Mouse (Mus musculus) liver, embryonic 15.5 days (tissue): Measurements from ENCODE around the gene S100a11. TPM values are rescaled to one million over a fixed set of nuclear protein-coding genes. Genes with fewer than 3 reads are reported as not detected.
A peak's percentile ranks its signal among the peaks of the same experiment; 100 is the strongest.

ENCODE experiments used
- ATAC-seq: fragments of 200-750 bp; cut with Nextera tagmentation; 2 replicates; pipeline ENCODE4 v1.8.0; 2017; ENCODE audit warnings: moderate number of reproducible peaks, mild to moderate bottlenecking, moderate library complexity; ENCODE audit not compliant: insufficient read depth
- H3K27ac ChIP-seq: fragments of 300-500 bp; sonication (generic); replicated peaks from 2 replicates; pipeline ENCODE4 v1.5.1; 2015; ENCODE audit warnings: mild to moderate bottlenecking, inconsistent platforms
- H3K27me3 ChIP-seq: fragments of 300-500 bp; sonication (generic); 2 replicates; pipeline ENCODE4 v1.6.1; 2015; ENCODE audit warnings: mild to moderate bottlenecking, inconsistent platforms
- H3K36me3 ChIP-seq: fragments of 300-500 bp; sonication (generic); replicated peaks from 2 replicates; pipeline ENCODE4 v1.6.1; 2015; ENCODE audit warnings: moderate library complexity, mild to moderate bottlenecking, inconsistent platforms
- H3K4me1 ChIP-seq: fragments of 300-500 bp; sonication (generic); replicated peaks from 2 replicates; pipeline ENCODE4 v1.6.1; 2015; ENCODE audit warnings: inconsistent platforms
- H3K4me2 ChIP-seq: fragments of 300-500 bp; sonication (generic); 2 replicates; pipeline ENCODE4 v1.6.1; 2015; ENCODE audit warnings: moderate library complexity, mild to moderate bottlenecking, inconsistent platforms
- H3K4me3 ChIP-seq: fragments of 300-500 bp; sonication (generic); replicated peaks from 2 replicates; pipeline ENCODE4 v1.5.1; 2015; ENCODE audit warnings: mild to moderate bottlenecking, inconsistent platforms
- H3K9ac ChIP-seq: fragments of 300-500 bp; sonication (generic); 2 replicates; pipeline ENCODE4 v1.6.1; 2015; ENCODE audit warnings: moderate library complexity, mild to moderate bottlenecking, inconsistent platforms
- H3K9me3 ChIP-seq: fragments of 300-500 bp; sonication (generic); replicated peaks from 2 replicates; pipeline ENCODE4 v1.6.1; 2016; ENCODE audit warnings: inconsistent platforms
- WGBS: fragments of 180-500 bp; shearing (Covaris S2); methylation state at CpG from one replicate; pipeline ENCODE4 v1.1.7; 2015; ENCODE audit warnings: mixed read lengths; ENCODE audit not compliant: insufficient replicate concordance; 5-methylcytosine and 5-hydroxymethylcytosine counted together
- polyA plus RNA-seq: library from polyadenylated mRNA; unstranded; fragments of >200 nt; fragmentation: Nextera tagmentation; extraction: Ambion mirVana; gene quantifications from 2 replicates; pipeline ENCODE4 v1.2.1, GENCODE M21; 2015

The S100a11 gene
- polyA plus RNA-seq, 1 experiment from 2014 or later: 201 TPM

DNA sequence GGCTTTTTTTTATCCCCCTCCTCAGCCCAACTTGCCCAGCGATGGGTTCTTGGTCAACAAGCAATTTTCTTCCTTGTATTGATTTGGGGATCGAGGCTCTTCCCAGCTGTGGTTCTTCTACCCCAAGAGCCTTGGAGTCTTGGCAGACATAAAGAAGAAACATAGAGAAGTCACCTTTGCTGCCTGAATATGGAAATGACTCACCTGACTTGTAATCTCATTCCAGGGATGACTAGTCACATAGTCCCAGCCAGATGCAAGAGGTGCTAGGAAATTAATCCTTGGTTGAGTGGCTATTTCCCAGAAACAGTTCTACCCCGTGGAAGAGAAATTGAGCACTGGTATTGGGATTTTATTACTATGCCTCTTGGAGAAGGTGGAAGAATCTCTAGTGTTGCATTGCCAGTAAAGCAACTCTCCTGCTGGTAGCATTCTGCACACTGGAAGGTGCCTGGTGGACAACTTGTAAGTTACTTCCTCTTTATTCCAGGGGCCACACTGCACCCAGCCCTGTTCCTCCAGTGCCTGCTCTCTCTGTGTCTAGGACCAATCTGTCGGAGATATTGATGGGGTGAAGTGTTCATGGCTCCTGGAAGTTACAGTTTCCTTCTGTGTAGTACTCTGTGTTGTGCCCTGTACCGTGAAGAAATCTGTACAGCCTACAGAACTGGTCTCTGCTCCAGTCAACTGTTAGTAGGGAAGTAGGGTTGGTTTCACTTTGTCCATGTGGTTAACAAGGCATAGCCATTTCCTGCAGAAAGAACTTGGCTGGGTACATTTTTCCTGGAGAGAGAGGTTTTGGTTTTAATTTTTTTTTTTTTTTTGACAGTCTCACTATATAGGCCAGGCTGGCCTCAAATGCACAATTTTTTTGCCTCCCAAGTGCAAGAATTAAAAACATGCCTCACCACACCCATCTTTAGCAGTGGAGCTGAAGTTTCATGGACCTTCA, 31.9 kb downstream of the S100a11 start:
- Histone ChIP-seq H3K9me3 (no peaks in the 10 kb centered on the region), H3K4me2 (no peak overlapping the region), H3K4me3 (no peak overlapping the region), H3K36me3 (no peaks in the 10 kb centered on the region), H3K27ac (no peak overlapping the region), H3K4me1 (peaks cover 18% of the 10 kb centered on the region), H3K27me3 (no peaks in the 10 kb centered on the region), H3K9ac (no peak overlapping the region)
- WGBS: 41% methylated on average over 5 of the region's 5 CpGs
- no peak for ATAC-seq

DNA sequence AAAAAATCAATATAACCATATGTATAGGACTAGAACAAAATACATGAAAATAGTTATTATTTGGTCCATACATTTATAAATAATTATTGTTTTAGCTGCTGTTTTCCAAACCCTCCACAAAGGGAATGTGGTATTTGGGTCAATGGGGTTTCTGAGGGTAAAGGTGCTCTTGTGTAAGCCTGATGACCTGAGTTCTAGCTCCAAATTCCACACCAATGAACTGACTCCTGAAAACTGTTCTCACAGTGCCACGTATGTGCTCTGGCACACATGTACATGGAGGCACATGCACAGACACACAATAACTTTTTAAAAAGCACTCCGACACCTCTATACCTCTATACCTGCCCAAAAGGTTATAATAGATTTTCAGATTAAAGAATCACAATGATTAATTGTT, 33.0 kb downstream of the S100a11 start:
- no peak for ATAC-seq
- H3K27ac ChIP-seq: no peak overlapping the region

DNA sequence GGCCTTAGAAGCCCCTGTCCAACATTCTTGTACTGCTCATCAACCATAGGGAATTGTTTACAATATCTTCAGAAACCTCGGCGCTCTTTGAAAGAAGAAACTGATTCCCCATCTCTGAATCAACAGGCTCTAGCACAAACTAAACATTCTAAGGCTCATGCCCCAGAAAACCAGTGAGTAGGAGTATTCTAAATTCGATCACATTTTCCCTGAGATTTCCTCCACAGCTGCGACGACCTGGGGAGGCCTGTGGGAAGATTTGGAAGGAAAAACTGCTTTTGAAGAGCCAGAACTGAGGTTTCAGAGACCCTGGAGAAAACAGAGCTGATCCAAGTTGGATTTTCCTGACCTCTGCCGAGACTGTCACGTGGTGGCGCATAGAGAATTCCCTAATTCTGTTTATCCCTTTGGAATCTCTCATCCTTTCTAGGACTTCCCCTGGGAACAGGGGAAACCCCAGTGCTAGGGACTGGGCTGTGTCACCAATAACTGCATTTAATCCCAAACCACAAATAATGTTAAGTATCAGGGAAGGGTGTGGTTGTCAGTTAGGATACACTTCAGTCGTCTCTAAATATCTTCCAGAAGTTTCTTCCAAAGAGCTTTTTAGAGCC, 33.6 kb downstream of the S100a11 start:
- H3K9me3 ChIP-seq: no peaks in the 10 kb centered on the region
- no peaks in the 10 kb centered on the region for H3K36me3 ChIP-seq
- peak overlapping the region; percentile 80; the same call in 1 of the 2 replicates for H3K4me2 ChIP-seq
- no peak overlapping the region for H3K9ac ChIP-seq
- no peak overlapping the region for H3K4me3 ChIP-seq
- no peaks in the 10 kb centered on the region for H3K27me3 ChIP-seq
- no peak for ATAC-seq
- 52% methylated on average over 9 of the region's 9 CpGs for WGBS
- H3K27ac ChIP-seq: no peak overlapping the region
- H3K4me1 ChIP-seq: peaks cover 18% of the 10 kb centered on the region

More for the DNA sequence above, 33.0 kb downstream of the S100a11 start:
- Histone ChIP-seq H3K36me3 (no peaks in the 10 kb centered on the region), H3K4me3 (no peak overlapping the region), H3K27me3 (no peaks in the 10 kb centered on the region), H3K9me3 (no peaks in the 10 kb centered on the region), H3K4me2 (no peak overlapping the region), H3K9ac (no peak overlapping the region), H3K4me1 (peaks cover 18% of the 10 kb centered on the region)
- WGBS: 67% methylated on average over 2 of the region's 2 CpGs

DNA sequence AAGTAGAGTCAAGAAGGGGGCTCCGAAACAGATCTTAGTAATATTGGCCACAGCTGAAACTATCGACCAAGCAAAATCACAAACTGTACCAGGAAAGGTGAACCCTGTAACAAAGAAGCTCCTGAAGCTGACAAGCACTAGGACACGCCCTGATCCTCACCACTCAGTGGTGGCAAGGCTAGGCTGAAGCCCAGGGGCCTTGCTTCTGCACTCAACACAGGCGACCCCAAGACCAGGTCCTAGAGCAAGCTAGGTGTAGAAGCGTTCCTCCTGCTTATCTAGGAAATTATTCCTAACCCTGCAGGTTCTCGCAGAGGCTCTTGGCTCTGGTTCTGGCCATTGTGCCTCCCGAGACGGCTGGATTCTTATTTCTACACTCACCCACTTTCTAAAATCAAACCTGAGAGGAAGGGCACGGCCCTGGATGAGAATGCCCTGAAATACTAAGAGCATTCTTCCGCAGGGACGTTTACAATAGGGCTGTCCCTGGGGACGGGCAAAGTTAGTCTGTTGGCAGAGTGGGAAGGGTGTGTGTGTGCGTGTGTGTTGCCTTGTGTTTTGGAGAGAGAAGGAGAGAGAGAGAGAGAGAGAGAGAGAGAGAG, 34.2 kb downstream of the S100a11 start:
- no peak overlapping the region for H3K9ac ChIP-seq
- H3K4me2 ChIP-seq: peak overlapping the region; percentile 80
- ATAC-seq: no peak

DNA sequence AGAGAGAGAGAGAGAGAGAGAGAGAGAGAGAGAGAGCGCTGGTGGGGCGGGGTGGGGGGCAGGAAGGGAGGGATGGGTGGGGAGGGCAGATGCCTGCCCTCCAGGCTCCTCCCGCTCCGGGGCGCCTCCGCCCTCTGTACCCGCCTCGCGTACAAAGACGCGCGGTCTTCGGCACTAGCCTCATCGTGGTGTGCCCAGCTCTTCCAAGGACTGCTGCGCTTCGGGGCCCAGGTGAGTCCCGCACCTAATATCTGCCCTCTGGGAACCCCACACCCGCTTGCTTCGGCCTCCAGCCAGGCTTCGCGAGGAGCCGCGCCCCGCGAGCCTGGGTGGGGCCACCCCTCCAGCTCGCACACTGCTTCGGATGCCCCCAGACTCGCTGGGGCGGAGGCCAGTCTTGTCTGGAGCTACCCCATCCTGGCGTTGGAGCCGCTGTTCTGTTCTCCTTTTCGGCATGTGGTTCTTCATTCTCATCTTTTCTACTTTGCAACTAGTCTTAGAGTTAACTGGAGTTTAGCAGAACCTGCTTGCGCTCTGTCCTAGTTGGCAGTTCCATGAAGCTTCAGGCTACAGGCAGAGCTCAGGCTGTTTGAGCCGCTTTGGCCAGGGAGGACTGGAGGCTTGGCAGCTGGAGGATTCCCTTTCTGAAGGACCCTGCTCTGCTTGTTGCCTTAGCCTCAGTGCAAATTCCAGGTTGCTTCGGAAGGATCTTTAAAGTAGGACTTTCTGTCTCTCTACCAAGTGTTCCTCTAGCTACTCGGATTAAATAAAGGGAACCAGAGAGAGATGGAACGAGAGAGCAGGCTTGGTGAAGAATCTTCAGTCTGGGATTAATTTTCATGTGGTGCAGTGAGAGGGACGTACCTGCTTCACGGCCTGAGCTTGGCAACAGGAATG, 34.9 kb downstream of the S100a11 start, which contains the start of gene S100a10:
S100a10 (plus strand) TSS at position 100 of the 897 bp plus-strand sequence.
- Histone ChIP-seq H3K4me1 (peaks cover 18% of the 10 kb centered on the region), H3K4me2 (peak within 1 kb of the TSS; percentile 80), H3K27ac (peak within 1 kb of the TSS; percentile 48), H3K27me3 (no peaks in the 10 kb centered on the region), H3K9me3 (no peaks in the 10 kb centered on the region), H3K9ac (peak within 1 kb of the TSS; percentile 42), H3K4me3 (peak within 1 kb of the TSS; percentile 59), H3K36me3 (no peaks in the 10 kb centered on the region)
- ATAC-seq: peak; percentile 69
- 4% methylated on average over 36 of the region's 39 CpGs for WGBS

More for the DNA sequence above, 34.2 kb downstream of the S100a11 start:
- Histone ChIP-seq H3K4me3 (peak overlapping the region; percentile 59), H3K27me3 (no peaks in the 10 kb centered on the region), H3K4me1 (peaks cover 18% of the 10 kb centered on the region), H3K9me3 (no peaks in the 10 kb centered on the region), H3K36me3 (no peaks in the 10 kb centered on the region), H3K27ac (no peak overlapping the region)
- whole genome bisulfite sequencing: 11% methylated on average over 13 of the region's 13 CpGs

- Histone ChIP-seq H3K36me3 (no peaks in the 10 kb centered on the region), H3K4me2 (peak overlapping the region; percentile 80), H3K4me3 (peak overlapping the region; percentile 59), H3K9ac (peak overlapping the region; percentile 42; the same call in 1 of the 2 replicates), H3K4me1 (peaks cover 18% of the 10 kb centered on the region), H3K27ac (peak overlapping the region; percentile 48), H3K9me3 (no peaks in the 10 kb centered on the region), H3K27me3 (no peaks in the 10 kb centered on the region)
- ATAC-seq: peak; percentile 37; the same call in 1 of the 2 replicates
- WGBS: 6% methylated on average over 2 of the region's 2 CpGs
Measured at GRCm38 (mm10) chr3:93555878-93556254, 35.6 kb downstream of the S100a11 start.

- WGBS: 39% methylated on average over 1 of the region's 1 CpGs
- Histone ChIP-seq H3K4me3 (peak overlapping the region; percentile 59; the same call in 1 of the 2 replicates), H3K36me3 (no peaks in the 10 kb centered on the region), H3K27ac (no peak overlapping the region), H3K9ac (no peak overlapping the region), H3K27me3 (no peaks in the 10 kb centered on the region), H3K4me2 (peak overlapping the region; percentile 80; the same call in 1 of the 2 replicates), H3K9me3 (no peaks in the 10 kb centered on the region), H3K4me1 (peaks cover 18% of the 10 kb centered on the region)
- no peak for ATAC-seq
Measured at GRCm38 (mm10) chr3:93556599-93556998, 36.3 kb downstream of the S100a11 start.

GRCm38 (mm10) chr3:93557471-93557870, 37.2 kb downstream of the S100a11 start:
- Histone ChIP-seq H3K27me3 (no peaks in the 10 kb centered on the region), H3K4me3 (no peak overlapping the region), H3K27ac (no peak overlapping the region), H3K9ac (no peak overlapping the region), H3K4me2 (no peak overlapping the region), H3K4me1 (peaks cover 18% of the 10 kb centered on the region), H3K36me3 (no peaks in the 10 kb centered on the region), H3K9me3 (no peaks in the 10 kb centered on the region)
- ATAC-seq: no peak
- 54% methylated on average over 4 of the region's 4 CpGs for WGBS

DNA sequence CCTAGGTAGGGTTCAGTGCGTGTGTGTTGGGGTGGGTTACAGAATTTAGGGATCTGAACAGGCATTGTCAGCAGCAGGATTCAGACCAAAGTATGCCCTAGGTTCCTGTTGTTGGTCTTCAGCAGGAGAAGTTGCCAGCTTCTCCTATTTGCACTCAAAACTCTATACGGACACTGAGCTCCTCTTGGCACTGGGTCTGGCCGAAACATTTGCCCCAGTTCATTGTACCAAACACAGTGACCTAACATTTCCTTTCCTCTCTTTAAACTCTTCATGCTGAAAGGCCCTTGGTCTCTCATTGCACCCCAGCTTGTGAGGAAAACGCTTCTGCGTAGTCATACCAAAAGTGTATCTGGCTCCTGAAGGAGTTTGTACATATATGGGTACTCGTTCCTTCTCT, 39.7 kb downstream of the S100a11 start:
- Histone ChIP-seq H3K4me2 (no peak overlapping the region), H3K4me1 (peaks cover 11% of the 10 kb centered on the region), H3K27me3 (no peaks in the 10 kb centered on the region), H3K4me3 (no peak overlapping the region), H3K36me3 (no peaks in the 10 kb centered on the region), H3K27ac (no peak overlapping the region), H3K9ac (no peak overlapping the region), H3K9me3 (no peaks in the 10 kb centered on the region)
- 70% methylated on average over 6 of the region's 6 CpGs for WGBS
- no peak for ATAC-seq

GRCm38 (mm10) chr3:93562372-93562771, 42.1 kb downstream of the S100a11 start:
- no peak for ATAC-seq
- H3K36me3 ChIP-seq: no peaks in the 10 kb centered on the region

More at GRCm38 (mm10) chr3:93562372-93562771, 42.1 kb downstream of the S100a11 start:
- no peaks in the 10 kb centered on the region for H3K9me3 ChIP-seq
- no peak overlapping the region for H3K4me3 ChIP-seq
- no peak overlapping the region for H3K27ac ChIP-seq
- no peaks in the 10 kb centered on the region for H3K4me1 ChIP-seq
- H3K9ac ChIP-seq: no peak overlapping the region
- whole genome bisulfite sequencing: 56% methylated on average over 2 of the region's 2 CpGs
- no peak overlapping the region for H3K4me2 ChIP-seq
- no peaks in the 10 kb centered on the region for H3K27me3 ChIP-seq
